Mouse (Mus musculus): Measurements from ENCODE around the gene Gm17349. TPM values are rescaled to one million over a fixed set of nuclear protein-coding genes. Genes with fewer than 3 reads are reported as not detected.

The Gm17349 gene
- polyA plus RNA-seq, 1 experiment from 2014 or later = 3.0 TPM

DNA sequence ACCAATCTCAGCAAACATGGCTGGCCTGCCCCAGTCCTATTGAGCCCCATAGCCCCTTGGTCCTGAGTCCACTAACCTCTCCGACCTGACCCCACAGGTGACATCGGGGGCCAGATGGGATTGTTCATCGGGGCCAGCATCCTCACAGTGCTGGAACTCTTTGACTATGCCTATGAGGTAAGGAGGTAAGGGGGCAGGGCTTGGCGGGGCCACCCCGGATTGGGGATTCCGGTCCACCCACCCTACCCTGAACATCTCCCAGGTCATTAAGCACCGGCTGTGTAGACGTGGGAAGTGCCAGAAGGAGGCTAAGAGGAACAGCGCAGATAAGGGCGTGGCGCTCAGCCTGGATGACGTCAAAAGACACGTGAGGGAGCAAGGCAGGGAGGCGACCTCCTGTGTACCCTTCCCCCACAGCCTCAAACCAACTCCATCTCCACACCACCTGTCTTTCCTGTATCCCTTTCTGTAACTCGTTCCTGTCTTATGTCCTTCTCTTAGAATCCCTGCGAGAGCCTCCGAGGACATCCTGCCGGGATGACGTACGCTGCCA is 6.7 kb downstream of the Gm17349 start:
- H3K27ac ChIP-seq (ENCODE audit: low read depth, low read length) = 0 out of 2 replicates have a peak overlapping the region, but pooled peaks have one; percentile 97
- H3K9me3 ChIP-seq (ENCODE audit: control insufficient read depth) = no peaks in the 10 kb centered on the region
- 0 out of 2 replicates have a peak overlapping the region, but pooled peaks have one; percentile 13 for H3K4me2 ChIP-seq (replicated peaks; ENCODE audit: low read depth)
- H3K36me3 ChIP-seq (ENCODE audit: control insufficient read depth, insufficient read depth) = no peaks in the 10 kb centered on the region; the same call in 1 of the 2 replicates
- no peak overlapping the region for H3K4me3 ChIP-seq (ENCODE audit: low read depth, low read length)
- TF ChIP-seq CTCF (IDR thresholded peaks at IDR 0.05; ENCODE audit: low read depth) = no peak
- H3K9ac ChIP-seq (ENCODE audit: low read depth, low read length) = no peak overlapping the region
- ATAC-seq = no peak
- no peaks in the 10 kb centered on the region for H3K27me3 ChIP-seq (replicated peaks; ENCODE audit: control insufficient read depth, insufficient read depth, low read length)
- 37% methylated on average over 20 of the region's 20 CpGs for WGBS
- peaks cover 3% of the 10 kb centered on the region for H3K4me1 ChIP-seq (replicated peaks; ENCODE audit: control insufficient read depth, insufficient read depth, low read length)

DNA sequence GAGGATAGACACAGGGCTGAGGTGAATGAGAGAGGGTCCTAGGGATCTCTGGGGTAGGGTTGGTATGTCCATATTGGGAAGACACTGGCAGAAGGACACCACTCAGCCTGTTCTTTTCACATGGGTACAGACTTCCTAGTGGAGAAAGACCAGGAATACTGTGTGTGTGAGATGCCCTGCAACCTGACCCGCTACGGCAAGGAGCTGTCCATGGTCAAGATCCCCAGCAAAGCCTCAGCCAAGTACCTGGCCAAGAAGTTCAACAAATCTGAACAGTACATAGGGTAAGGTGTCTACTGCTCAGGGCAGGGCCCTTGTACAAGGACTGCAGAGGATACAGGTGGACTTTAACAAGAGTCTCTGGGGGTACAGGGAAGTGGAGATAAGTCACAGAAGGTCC is 8.0 kb downstream of the Gm17349 start:
- Histone ChIP-seq H3K27me3 (replicated peaks; ENCODE audit: control insufficient read depth, insufficient read depth, low read length) (no peaks in the 10 kb centered on the region), H3K36me3 (ENCODE audit: control insufficient read depth, insufficient read depth) (no peaks in the 10 kb centered on the region), H3K27ac (ENCODE audit: low read depth, low read length) (no peak overlapping the region), H3K4me1 (replicated peaks; ENCODE audit: control insufficient read depth, insufficient read depth, low read length) (no peaks in the 10 kb centered on the region; the same call in none of the 2 replicates), H3K4me3 (ENCODE audit: low read depth, low read length) (no peak overlapping the region), H3K4me2 (replicated peaks; ENCODE audit: low read depth) (no peak overlapping the region), H3K9ac (ENCODE audit: low read depth, low read length) (no peak overlapping the region), H3K9me3 (ENCODE audit: control insufficient read depth) (no peaks in the 10 kb centered on the region)
- ATAC-seq = no peak
- no peak for TF ChIP-seq CTCF (IDR thresholded peaks at IDR 0.05; ENCODE audit: low read depth)
- 7% methylated on average over 2 of the region's 2 CpGs for WGBS

DNA sequence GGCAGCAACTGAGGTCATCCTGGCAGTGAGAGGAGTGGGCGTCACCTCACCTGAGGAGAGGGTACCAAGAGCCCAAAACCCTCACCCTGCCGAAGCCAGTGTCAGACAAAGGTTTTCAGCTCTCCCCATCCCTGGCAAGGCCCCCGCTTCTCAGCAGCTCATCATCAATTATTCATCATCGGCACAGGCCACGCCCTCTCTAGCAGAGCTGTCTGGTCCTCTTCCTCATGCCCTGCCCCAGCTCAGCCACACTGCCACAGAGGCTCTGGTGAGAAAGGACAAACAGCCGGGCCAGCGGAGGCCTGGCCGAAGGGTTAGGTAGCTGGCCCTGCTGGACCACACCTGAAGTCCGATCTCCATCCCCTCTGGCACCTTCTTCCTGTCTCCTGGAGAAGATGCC is 13.3 kb downstream of the Gm17349 start:
- WGBS = 48% methylated on average over 9 of the region's 9 CpGs
- ATAC-seq = no peak
- Histone ChIP-seq H3K9me3 (ENCODE audit: control insufficient read depth) (no peaks in the 10 kb centered on the region), H3K4me2 (replicated peaks; ENCODE audit: low read depth) (no peak overlapping the region), H3K9ac (ENCODE audit: low read depth, low read length) (no peak overlapping the region), H3K27me3 (replicated peaks; ENCODE audit: control insufficient read depth, insufficient read depth, low read length) (0 out of 2 replicates have a peak, but pooled peaks cover 2% of the 10 kb centered on the region), H3K4me3 (ENCODE audit: low read depth, low read length) (no peak overlapping the region), H3K27ac (ENCODE audit: low read depth, low read length) (no peak overlapping the region), H3K4me1 (replicated peaks; ENCODE audit: control insufficient read depth, insufficient read depth, low read length) (no peaks in the 10 kb centered on the region), H3K36me3 (ENCODE audit: control insufficient read depth, insufficient read depth) (no peaks in the 10 kb centered on the region)
- no peak for TF ChIP-seq CTCF (IDR thresholded peaks at IDR 0.05; ENCODE audit: low read depth)

DNA sequence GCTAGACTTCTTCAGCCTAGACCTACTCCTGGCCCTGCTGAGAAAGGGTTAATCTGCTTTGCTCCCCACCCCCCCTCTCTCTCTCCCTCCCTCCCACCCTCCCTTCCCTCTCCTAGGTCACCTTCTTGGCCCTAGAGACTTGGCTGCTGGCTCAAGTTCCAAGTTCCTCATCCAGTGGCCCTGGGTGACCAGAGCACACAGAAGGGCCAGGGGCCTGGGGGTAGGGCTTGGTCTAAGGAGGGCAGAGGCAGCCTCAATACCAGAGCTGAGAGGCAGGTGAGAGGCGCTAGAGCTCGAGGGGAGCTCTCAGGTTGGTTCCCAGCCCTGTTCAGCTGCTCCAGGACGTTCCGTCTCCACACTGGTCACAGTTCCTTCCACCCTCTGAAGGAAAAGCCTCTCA is 14.4 kb downstream of the Gm17349 start:
- 0 out of 2 replicates have a peak, but pooled peaks cover 2% of the 10 kb centered on the region for H3K27me3 ChIP-seq (replicated peaks; ENCODE audit: control insufficient read depth, insufficient read depth, low read length)
- TF ChIP-seq CTCF (IDR thresholded peaks at IDR 0.05; ENCODE audit: low read depth) = no peak
- ATAC-seq = no peak
- no peak overlapping the region for H3K4me2 ChIP-seq (replicated peaks; ENCODE audit: low read depth)
- no peak overlapping the region for H3K9ac ChIP-seq (ENCODE audit: low read depth, low read length)
- WGBS = 36% methylated on average over 4 of the region's 4 CpGs
- no peaks in the 10 kb centered on the region for H3K4me1 ChIP-seq (replicated peaks; ENCODE audit: control insufficient read depth, insufficient read depth, low read length)
- H3K36me3 ChIP-seq (ENCODE audit: control insufficient read depth, insufficient read depth) = no peaks in the 10 kb centered on the region
- no peak overlapping the region for H3K27ac ChIP-seq (ENCODE audit: low read depth, low read length)
- no peak overlapping the region for H3K4me3 ChIP-seq (ENCODE audit: low read depth, low read length)
- no peaks in the 10 kb centered on the region for H3K9me3 ChIP-seq (ENCODE audit: control insufficient read depth)

DNA sequence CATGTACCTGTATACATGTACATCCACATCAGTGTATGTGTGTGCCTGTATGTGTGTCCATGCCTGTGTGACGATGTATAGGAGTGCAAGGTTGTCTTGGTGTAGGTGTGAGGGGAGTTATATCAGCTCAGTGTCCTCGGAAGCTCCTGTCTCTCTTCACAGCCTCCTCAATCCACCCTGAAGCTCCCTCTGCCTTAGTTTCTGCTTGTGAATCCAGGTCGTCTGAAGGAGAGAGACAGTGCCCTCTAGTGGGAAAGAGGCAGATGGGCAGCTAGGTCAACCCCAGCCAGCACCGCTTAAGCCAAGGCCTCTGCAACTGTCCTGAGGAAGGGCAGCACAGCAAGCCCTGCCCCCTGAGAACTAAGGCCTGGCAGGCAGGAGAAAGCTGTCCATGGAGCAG is 16.6 kb downstream of the Gm17349 start:
- Histone ChIP-seq H3K27me3 (replicated peaks; ENCODE audit: control insufficient read depth, insufficient read depth, low read length) (0 out of 2 replicates have a peak, but pooled peaks cover 2% of the 10 kb centered on the region), H3K4me3 (ENCODE audit: low read depth, low read length) (no peak overlapping the region), H3K9me3 (ENCODE audit: control insufficient read depth) (no peaks in the 10 kb centered on the region), H3K4me2 (replicated peaks; ENCODE audit: low read depth) (no peak overlapping the region), H3K9ac (ENCODE audit: low read depth, low read length) (no peak overlapping the region), H3K4me1 (replicated peaks; ENCODE audit: control insufficient read depth, insufficient read depth, low read length) (no peaks in the 10 kb centered on the region), H3K27ac (ENCODE audit: low read depth, low read length) (no peak overlapping the region), H3K36me3 (ENCODE audit: control insufficient read depth, insufficient read depth) (no peaks in the 10 kb centered on the region)
- ATAC-seq = peak; percentile 26; the same call in 1 of the 2 replicates
- TF ChIP-seq CTCF (IDR thresholded peaks at IDR 0.05; ENCODE audit: low read depth) = peak; percentile 97
- 11% methylated on average over 4 of the region's 4 CpGs for WGBS

DNA sequence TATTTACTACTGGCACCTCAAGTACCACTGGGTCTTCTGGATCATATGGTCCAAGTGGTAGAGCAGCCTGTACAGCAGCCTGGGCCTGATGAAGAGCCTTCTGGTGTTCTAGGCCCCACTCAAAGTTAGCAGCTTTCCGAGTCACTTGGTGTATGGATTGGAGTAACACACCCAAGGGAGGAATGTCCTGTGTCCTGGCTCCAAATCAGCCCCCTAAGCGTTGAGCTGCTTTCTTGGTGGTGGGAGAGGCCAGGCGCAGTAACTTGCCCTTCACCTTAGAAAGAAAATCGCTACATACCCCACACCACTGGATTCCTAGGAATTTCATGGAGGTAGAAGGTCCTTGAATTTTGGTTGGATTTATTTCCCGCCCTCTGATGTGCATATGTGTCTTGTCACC is 21.1 kb downstream of the Gm17349 start:
- Histone ChIP-seq H3K27ac (ENCODE audit: low read depth, low read length) (no peak overlapping the region), H3K27me3 (replicated peaks; ENCODE audit: control insufficient read depth, insufficient read depth, low read length) (0 out of 2 replicates have a peak, but pooled peaks cover 3% of the 10 kb centered on the region), H3K36me3 (ENCODE audit: control insufficient read depth, insufficient read depth) (no peaks in the 10 kb centered on the region), H3K4me2 (replicated peaks; ENCODE audit: low read depth) (no peak overlapping the region), H3K4me3 (ENCODE audit: low read depth, low read length) (no peak overlapping the region), H3K9me3 (ENCODE audit: control insufficient read depth) (no peaks in the 10 kb centered on the region), H3K4me1 (replicated peaks; ENCODE audit: control insufficient read depth, insufficient read depth, low read length) (no peaks in the 10 kb centered on the region), H3K9ac (ENCODE audit: low read depth, low read length) (no peak overlapping the region)
- 93% methylated on average over 5 of the region's 5 CpGs for WGBS
- no peak for ATAC-seq
- no peak for TF ChIP-seq CTCF (IDR thresholded peaks at IDR 0.05; ENCODE audit: low read depth)

All from intestine, postnatal 0 days (tissue).